Mouse (Mus musculus) gastrocnemius, postnatal 25 days (tissue): ENCODE measurements around the gene Meltf. TPM values are rescaled to one million over a fixed set of nuclear protein-coding genes. Genes with fewer than 3 reads are reported as not detected.

ENCODE experiments used
- DNase-seq: peaks from one replicate; pipeline ENCODE4 v3.0.0; 2022
- long read RNA-seq, 2 experiments: library from polyadenylated mRNA; stranded (forward); transcript quantifications; one replicate each; pipeline ENCODE4 v2.0.0; 2021
- total RNA-seq, 2 experiments: library from RNA; stranded (reverse); gene quantifications; 1 replicate in 1 of 2; 2 replicates in 1 of 2; pipeline ENCODE4 v1.2.3; 2021

Meltf gene
- not detected for total RNA-seq
- long read RNA-seq, experiment 1: 0 reads
- long read RNA-seq, experiment 2: 0 reads

- peak; percentile 54 for DNase-seq
Measured at GRCm38 (mm10) chr16:31878573-31879257, at the start of gene Meltf. Gene Meltf (plus strand): TSS chr16:31878810.

- peak; percentile 24 for DNase-seq
Measured at GRCm38 (mm10) chr16:31830726-31831125, 47.9 kb upstream of the Meltf start.

- DNase-seq: no peak
Measured at GRCm38 (mm10) chr16:31832630-31833422, 45.8 kb upstream of the Meltf start.

GRCm38 (mm10) chr16:31834011-31834584, 44.5 kb upstream of the Meltf start:
- peak; percentile 9 for DNase-seq

- DNase-seq: no peak
Measured at GRCm38 (mm10) chr16:31834662-31835318, 43.8 kb upstream of the Meltf start.

GRCm38 (mm10) chr16:31837362-31837761, 41.2 kb upstream of the Meltf start:
- no peak for DNase-seq

- no peak for DNase-seq
Measured at GRCm38 (mm10) chr16:31844246-31844645, 34.4 kb upstream of the Meltf start.

- DNase-seq: no peak
Measured at GRCm38 (mm10) chr16:31846763-31847162, 31.8 kb upstream of the Meltf start.

GRCm38 (mm10) chr16:31863920-31864319, 14.7 kb upstream of the Meltf start:
- DNase-seq: no peak

GRCm38 (mm10) chr16:31865242-31865641, 13.4 kb upstream of the Meltf start:
- no peak for DNase-seq

GRCm38 (mm10) chr16:31866911-31867310, 11.7 kb upstream of the Meltf start:
- DNase-seq: no peak

GRCm38 (mm10) chr16:31867736-31868135, 10.9 kb upstream of the Meltf start:
- DNase-seq: no peak

- no peak for DNase-seq
Measured at GRCm38 (mm10) chr16:31873721-31874120, 4.9 kb upstream of the Meltf start.

- no peak for DNase-seq
Measured at GRCm38 (mm10) chr16:31875391-31875790, 3.2 kb upstream of the Meltf start.

GRCm38 (mm10) chr16:31876386-31876785, 2.2 kb upstream of the Meltf start:
- no peak for DNase-seq

- DNase-seq: no peak
Measured at GRCm38 (mm10) chr16:31878052-31878451, 558 bp upstream of the Meltf start.

GRCm38 (mm10) chr16:31880146-31880840, 1.7 kb downstream of the Meltf start:
- no peak for DNase-seq

GRCm38 (mm10) chr16:31882381-31882908, 3.8 kb downstream of the Meltf start:
- no peak for DNase-seq

- no peak for DNase-seq
Measured at GRCm38 (mm10) chr16:31883302-31883701, 4.7 kb downstream of the Meltf start.

GRCm38 (mm10) chr16:31883902-31884301, 5.3 kb downstream of the Meltf start:
- DNase-seq: no peak

GRCm38 (mm10) chr16:31890907-31891306, 12.3 kb downstream of the Meltf start:
- no peak for DNase-seq
